Mouse (Mus musculus): ENCODE data around the gene Sulf2.
"Not testable (repeated sequence)": the region's sequence is repeated elsewhere in the genome, so short reads cannot be mapped to it uniquely, and the experiment has no call there.

Gene Sulf2

GRCm38 (mm10) chr2:166155454-166155815 lies at the start of gene Sulf2:
Gene Sulf2, minus strand, starts transcription at chr2:166155663.
- peak; percentile 70 to 77 for DNase-seq (ENCODE audit: low spot score in 2 of 2)

GRCm38 (mm10) chr2:166204174-166204573 lies 48.7 kb upstream of the Sulf2 start:
- no peak for DNase-seq (ENCODE audit: low spot score in 2 of 2)

GRCm38 (mm10) chr2:166203647-166204046 lies 48.2 kb upstream of the Sulf2 start:
- no peak for DNase-seq (ENCODE audit: low spot score in 2 of 2)

- no peak for DNase-seq (ENCODE audit: low spot score in 2 of 2)
Observed at GRCm38 (mm10) chr2:166197964-166198363, 42.5 kb upstream of the Sulf2 start.

- DNase-seq (ENCODE audit: low spot score in 2 of 2), result no peak
Observed at GRCm38 (mm10) chr2:166197064-166197463, 41.6 kb upstream of the Sulf2 start.

- DNase-seq (ENCODE audit: low spot score in 2 of 2), result no peak
Observed at GRCm38 (mm10) chr2:166196080-166196786, 40.8 kb upstream of the Sulf2 start.

GRCm38 (mm10) chr2:166195041-166195440 lies 39.6 kb upstream of the Sulf2 start:
- no peak for DNase-seq (ENCODE audit: low spot score in 2 of 2)

GRCm38 (mm10) chr2:166194112-166194758 lies 38.8 kb upstream of the Sulf2 start:
- DNase-seq (ENCODE audit: low spot score in 2 of 2), result no peak

GRCm38 (mm10) chr2:166193509-166193908 lies 38.0 kb upstream of the Sulf2 start:
- no peak for DNase-seq (ENCODE audit: low spot score in 2 of 2)

- peak; percentile 26 to 43 for DNase-seq (ENCODE audit: low spot score in 2 of 2)
Observed at GRCm38 (mm10) chr2:166190816-166191215, 35.4 kb upstream of the Sulf2 start.

GRCm38 (mm10) chr2:166189191-166189590 lies 33.7 kb upstream of the Sulf2 start:
- DNase-seq (ENCODE audit: low spot score in 2 of 2), result no peak

- not testable (repeated sequence) for DNase-seq (ENCODE audit: low spot score in 2 of 2)
Observed at GRCm38 (mm10) chr2:166187874-166188453, 32.5 kb upstream of the Sulf2 start.

GRCm38 (mm10) chr2:166187319-166187718 lies 31.9 kb upstream of the Sulf2 start:
- DNase-seq (ENCODE audit: low spot score in 2 of 2), result not testable (repeated sequence)

- no peak for DNase-seq (ENCODE audit: low spot score in 2 of 2)
Observed at GRCm38 (mm10) chr2:166186244-166186948, 30.9 kb upstream of the Sulf2 start.

GRCm38 (mm10) chr2:166185768-166186167 lies 30.3 kb upstream of the Sulf2 start:
- no peak for DNase-seq (ENCODE audit: low spot score in 2 of 2)

- no peak for DNase-seq (ENCODE audit: low spot score in 2 of 2)
Observed at GRCm38 (mm10) chr2:166184417-166184816, 29.0 kb upstream of the Sulf2 start.

- DNase-seq (ENCODE audit: low spot score in 2 of 2), result no peak
Observed at GRCm38 (mm10) chr2:166182009-166182685, 26.7 kb upstream of the Sulf2 start.

GRCm38 (mm10) chr2:166180744-166181508 lies 25.5 kb upstream of the Sulf2 start:
- peak; percentile 55 to 73 for DNase-seq (ENCODE audit: low spot score in 2 of 2)

- no peak for DNase-seq (ENCODE audit: low spot score in 2 of 2)
Observed at GRCm38 (mm10) chr2:166180136-166180649, 24.7 kb upstream of the Sulf2 start.

- no peak for DNase-seq (ENCODE audit: low spot score in 2 of 2)
Observed at GRCm38 (mm10) chr2:166179457-166180101, 24.1 kb upstream of the Sulf2 start.

Data from urinary bladder, postnatal 36 days (tissue).